Mouse (Mus musculus) ovary, adult 18-20 months (tissue): ENCODE results near the gene Suclg1.

ENCODE experiments used
- DNase-seq: peaks from one replicate; pipeline ENCODE4 v3.0.0; 2022; ENCODE audit warnings: low spot score, mixed read lengths

Gene Suclg1

GRCm38 (mm10) chr6:73249851-73250250, 1.7 kb downstream of the Suclg1 start:
- no peak for DNase-seq

GRCm38 (mm10) chr6:73251336-73251735, 3.2 kb downstream of the Suclg1 start:
- DNase-seq = no peak

DNA sequence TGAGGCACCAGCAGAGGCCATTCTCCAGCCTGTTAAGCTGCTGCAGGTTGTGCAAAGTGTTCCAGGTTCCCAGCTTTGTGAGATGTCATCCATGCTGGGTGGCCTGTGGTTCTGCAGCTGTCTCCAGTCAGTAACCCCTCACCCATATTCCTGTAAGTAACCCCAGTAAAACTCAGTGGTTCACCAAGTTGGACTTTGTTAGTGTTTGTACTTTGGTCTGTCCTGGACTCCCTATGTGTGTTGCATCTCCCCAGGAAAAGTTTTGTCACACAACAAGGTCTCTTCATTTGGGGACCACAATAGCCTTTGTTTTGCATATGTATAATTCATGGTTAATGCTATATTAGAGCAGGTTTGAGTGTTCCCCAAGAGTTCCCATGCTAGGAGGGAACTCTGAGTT, 4.2 kb downstream of the Suclg1 start:
- DNase-seq = no peak

GRCm38 (mm10) chr6:73253006-73253405, 4.8 kb downstream of the Suclg1 start:
- no peak for DNase-seq

DNA sequence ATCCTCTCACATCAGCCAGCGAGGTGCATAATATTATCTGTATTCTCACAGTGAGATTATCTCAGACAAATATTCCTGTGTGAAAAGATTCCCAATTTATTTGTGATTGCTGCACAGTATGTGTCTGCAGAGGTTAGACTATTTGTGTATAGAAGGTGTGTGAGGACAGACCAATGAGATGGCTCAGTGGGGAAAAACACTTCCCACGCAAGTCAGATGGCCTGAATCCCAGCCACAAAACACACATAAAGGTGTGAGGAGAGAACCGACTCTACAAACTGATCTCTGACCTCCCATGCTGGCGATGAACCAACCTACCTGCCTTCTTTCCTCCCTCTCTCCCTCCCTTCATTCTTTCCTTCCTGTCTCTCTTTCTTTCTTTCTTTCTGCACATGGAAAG, 5.4 kb downstream of the Suclg1 start:
- DNase-seq = no peak

GRCm38 (mm10) chr6:73254307-73255228, 6.4 kb downstream of the Suclg1 start:
- no peak for DNase-seq

DNA sequence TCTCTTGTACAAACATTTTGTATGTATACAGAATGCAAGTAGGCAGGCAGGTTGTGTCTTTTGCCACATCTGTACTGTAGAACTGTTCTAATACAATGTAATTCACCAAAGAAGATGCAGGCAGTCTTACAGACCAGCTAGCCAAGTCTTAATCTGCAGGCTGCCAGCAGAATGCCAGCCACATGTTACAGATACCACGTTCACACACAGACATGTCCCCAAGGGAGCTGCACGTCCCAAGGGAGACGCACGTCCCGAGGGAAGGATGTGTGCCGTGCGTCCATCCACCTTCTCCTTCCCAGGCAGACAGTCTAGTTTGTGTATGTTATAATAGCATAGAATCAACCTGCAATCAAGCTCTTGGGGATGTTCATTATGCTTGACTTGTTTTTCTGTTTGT, 8.9 kb downstream of the Suclg1 start:
- DNase-seq = no peak

GRCm38 (mm10) chr6:73260110-73260509, 11.9 kb downstream of the Suclg1 start:
- no peak for DNase-seq

- no peak for DNase-seq
These were observed 16.6 kb downstream of the Suclg1 start for GRCm38 (mm10) chr6:73264801-73265200.

DNA sequence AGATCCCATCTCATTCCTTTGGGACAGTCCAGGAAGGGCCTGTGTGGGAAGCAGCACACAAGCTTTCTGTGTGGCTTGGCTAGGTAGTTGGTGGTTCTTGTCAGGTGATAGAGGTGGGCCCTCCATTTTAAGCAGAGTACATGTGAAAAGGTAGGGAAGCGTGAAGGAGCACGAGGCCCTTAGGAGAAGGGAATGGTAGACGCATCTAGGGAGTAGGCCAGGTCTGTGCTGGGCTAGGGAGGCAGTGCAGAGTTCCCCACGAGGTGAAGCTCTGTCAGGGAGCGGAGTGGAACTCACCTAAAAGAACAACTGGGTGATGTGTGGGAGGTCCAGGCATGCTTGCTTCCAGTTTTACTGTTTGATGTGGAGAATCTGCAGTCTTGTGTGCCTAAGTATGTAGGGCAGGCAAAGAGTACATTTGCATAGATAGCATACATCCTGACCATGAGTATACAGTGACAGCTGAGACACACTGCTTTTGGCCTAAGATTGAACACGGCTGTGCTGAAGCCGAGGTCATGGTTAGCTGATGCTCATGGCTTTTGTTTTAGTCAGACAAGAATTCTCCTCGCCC, 19.6 kb downstream of the Suclg1 start:
- no peak for DNase-seq

DNA sequence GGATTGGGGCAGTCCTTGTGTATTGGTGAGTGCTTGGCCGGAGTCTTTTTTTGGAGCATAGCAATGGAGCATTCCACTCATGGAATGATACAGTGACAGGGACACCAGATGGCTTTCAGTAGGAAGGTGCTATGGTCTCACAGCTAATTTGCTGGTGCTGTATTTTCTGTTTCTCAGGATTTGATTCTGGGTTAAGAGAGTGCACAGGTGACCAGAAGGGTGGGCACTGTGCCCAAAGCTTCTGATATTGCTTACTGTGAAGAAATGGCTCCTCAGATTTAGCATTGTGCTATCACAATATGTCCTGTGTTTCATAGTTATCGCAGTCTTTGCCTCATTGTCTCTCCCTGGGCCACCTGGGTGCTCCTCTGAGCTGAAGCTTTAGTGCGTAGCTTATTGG, 21.2 kb downstream of the Suclg1 start:
- DNase-seq = no peak

DNA sequence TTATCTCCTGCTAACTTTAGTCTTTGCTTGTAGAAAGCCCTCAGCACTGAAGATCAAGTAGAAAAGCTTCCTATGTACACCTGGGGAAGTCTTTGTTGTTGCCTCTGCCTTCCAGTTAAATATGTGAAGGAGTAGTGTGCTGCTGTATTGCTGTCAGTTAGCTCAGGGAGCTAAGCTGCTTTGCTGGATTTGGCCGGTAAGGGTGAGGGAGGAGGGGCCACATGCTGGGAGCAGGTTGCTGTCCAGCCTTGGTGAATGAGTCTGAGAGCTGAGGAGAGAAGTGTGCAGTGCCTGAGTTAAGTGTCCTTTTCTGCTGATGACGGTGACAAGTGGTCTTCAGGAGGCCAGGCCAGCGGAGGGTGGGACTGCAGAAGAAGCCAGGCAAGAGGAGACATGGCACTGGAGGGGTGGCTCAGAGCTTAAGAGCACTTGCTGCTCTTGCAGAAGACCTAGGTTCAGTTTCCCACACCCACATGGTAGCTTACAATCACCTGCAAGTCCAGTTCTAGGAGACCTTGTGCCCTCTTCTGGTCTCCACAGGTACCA, 23.4 kb downstream of the Suclg1 start:
- DNase-seq = no peak

GRCm38 (mm10) chr6:73275002-73275401, 26.8 kb downstream of the Suclg1 start:
- no peak for DNase-seq

- no peak for DNase-seq
These were observed 31.5 kb downstream of the Suclg1 start for GRCm38 (mm10) chr6:73279681-73280080.

DNA sequence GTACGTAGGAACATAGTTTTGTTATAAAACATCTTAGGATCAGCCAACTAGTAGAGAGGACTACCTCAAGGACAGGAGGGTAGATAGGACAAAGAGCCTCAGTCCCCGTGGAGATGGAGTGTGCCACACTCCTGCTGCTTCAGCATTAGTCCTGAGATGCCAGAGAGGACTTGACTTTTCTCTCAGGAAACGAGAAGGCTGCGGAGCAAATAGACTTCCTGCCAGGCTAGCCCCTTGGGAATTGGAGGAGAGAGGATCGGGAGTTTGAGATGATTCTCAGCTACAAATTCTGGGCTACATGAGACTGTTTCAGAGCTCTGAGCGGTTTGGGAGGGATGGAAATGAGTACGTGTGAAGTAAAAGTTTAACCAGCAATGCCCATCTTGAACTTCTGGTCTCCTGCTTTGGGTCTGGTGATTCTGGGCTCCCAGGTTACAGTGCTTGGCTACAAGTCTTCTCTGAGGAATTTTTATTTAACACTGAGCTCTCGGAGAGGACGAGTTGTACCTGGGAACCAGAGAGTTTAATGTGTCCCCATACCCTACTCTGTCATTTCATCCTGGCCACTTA, 32.4 kb downstream of the Suclg1 start:
- DNase-seq = no peak

DNA sequence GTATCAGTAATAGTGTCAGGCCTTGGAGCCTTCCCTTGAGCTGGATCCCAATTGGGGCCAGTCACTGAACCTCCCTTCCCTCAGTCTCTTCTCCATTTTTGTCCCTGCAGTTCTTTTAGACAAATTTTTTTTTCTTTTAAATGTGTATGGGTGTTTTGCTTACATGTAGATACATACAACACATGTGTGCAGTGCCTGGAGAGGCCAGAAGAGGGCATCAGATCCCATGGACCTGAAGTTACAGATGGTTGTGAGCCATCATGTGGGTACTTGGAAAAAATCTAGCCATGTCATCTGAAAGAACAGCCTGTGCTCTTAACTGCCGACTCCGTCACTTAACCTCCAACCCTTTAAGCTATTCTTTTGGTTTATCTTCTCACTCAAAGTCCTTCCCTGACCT, 38.1 kb downstream of the Suclg1 start:
- DNase-seq = no peak

DNA sequence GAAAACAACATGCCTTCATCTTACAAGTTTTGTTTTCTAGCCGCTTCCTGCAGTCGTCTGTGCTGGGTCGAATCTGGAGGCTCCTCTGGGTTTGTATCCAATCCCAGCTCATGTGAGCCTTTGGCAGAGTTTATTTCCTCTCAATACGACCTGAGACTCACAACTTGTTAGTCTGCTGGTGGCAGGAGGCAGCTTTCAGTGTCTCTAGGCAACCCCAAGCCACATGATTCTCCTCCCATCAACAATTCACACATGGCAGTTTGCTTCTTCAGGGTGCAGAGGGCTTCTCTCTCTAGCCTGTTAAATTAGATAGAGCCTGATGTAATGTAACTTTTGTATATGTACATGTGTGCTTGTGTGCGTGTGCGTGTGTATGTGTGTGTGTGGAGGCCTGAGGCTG, 58.7 kb downstream of the Suclg1 start:
- DNase-seq = no peak

DNA sequence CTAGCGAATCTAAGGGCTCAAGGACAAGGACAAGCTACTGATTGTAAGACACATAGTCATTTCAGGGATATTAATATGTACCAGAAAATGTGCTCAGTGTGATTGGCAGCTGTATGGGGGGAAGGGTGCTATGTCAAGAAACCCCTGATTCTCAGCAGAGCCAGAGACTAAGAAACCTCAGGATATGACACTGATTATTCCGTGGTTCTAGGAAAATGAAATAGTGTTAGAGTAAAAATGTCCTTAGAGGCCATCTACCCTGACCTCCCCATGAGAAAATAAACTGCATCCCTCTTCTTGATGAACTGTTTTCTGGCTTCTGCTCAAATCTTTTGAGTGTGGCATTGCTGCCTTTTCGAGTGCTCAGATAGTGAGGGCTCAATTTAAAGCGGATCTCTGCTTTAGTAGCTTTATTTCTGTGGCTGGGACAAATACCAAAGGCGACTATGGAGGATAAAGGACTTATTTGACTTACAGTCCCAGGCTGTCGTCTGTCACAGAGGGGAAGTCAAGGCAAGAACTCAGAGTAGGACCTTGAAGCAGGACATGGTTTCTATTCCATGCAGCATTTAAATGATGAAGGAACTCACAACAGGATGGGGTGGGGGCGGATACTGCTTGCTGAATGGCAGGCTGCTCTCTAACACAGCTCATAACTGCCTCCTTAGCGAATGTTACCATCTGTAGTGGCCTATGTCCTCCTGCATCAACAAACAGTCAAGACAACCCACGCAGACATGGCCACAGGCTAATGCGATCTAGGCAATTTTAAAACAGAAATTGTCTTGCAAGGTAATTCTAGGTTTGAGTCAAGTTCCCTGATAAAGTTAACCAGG, 60.7 kb downstream of the Suclg1 start:
- no peak for DNase-seq

- DNase-seq = no peak
These were observed 63.2 kb downstream of the Suclg1 start for GRCm38 (mm10) chr6:73311335-73311734.

- DNase-seq = no peak
These were observed 63.6 kb downstream of the Suclg1 start for GRCm38 (mm10) chr6:73311786-73312185.

GRCm38 (mm10) chr6:73314923-73315603, 66.9 kb downstream of the Suclg1 start:
- peak; percentile 74 for DNase-seq
